Mouse (Mus musculus): Measurements from ENCODE around the gene Wap. TPM values are rescaled to one million over a fixed set of nuclear protein-coding genes. Genes with fewer than 3 reads are reported as not detected.
"Not testable (repeated sequence)": the region's sequence is repeated elsewhere in the genome, so short reads cannot be mapped to it uniquely, and the experiment has no call there.

Wap gene
- polyA plus RNA-seq (2012; rRNA removed) = not detected in 2 replicates

- DNase-seq (ENCODE audit: extremely low spot score in 1 of 2, low spot score in 1 of 2) = no peak
Observed at GRCm38 (mm10) chr11:6638537-6638936, at the start of gene Wap. Wap (minus strand) TSS chr11:6638637.

GRCm38 (mm10) chr11:6684741-6685140 is 46.3 kb upstream of the Wap start:
- DNase-seq (ENCODE audit: extremely low spot score in 1 of 2, low spot score in 1 of 2) = no peak

- no peak for DNase-seq (ENCODE audit: extremely low spot score in 1 of 2, low spot score in 1 of 2)
Observed at GRCm38 (mm10) chr11:6680397-6680818, 42.0 kb upstream of the Wap start.

GRCm38 (mm10) chr11:6679694-6680396 is 41.4 kb upstream of the Wap start:
- DNase-seq (ENCODE audit: extremely low spot score in 1 of 2, low spot score in 1 of 2) = no peak

GRCm38 (mm10) chr11:6677530-6677929 is 39.1 kb upstream of the Wap start:
- DNase-seq (ENCODE audit: extremely low spot score in 1 of 2, low spot score in 1 of 2) = no peak

GRCm38 (mm10) chr11:6676641-6677040 is 38.2 kb upstream of the Wap start:
- DNase-seq (ENCODE audit: extremely low spot score in 1 of 2, low spot score in 1 of 2) = no peak

GRCm38 (mm10) chr11:6675402-6675801 is 37.0 kb upstream of the Wap start:
- no peak for DNase-seq (ENCODE audit: extremely low spot score in 1 of 2, low spot score in 1 of 2)

GRCm38 (mm10) chr11:6674701-6675100 is 36.3 kb upstream of the Wap start:
- DNase-seq (ENCODE audit: extremely low spot score in 1 of 2, low spot score in 1 of 2) = no peak

- DNase-seq (ENCODE audit: extremely low spot score in 1 of 2, low spot score in 1 of 2) = no peak
Observed at GRCm38 (mm10) chr11:6670826-6671225, 32.4 kb upstream of the Wap start.

GRCm38 (mm10) chr11:6670044-6670443 is 31.6 kb upstream of the Wap start:
- no peak for DNase-seq (ENCODE audit: extremely low spot score in 1 of 2, low spot score in 1 of 2)

GRCm38 (mm10) chr11:6669041-6669440 is 30.6 kb upstream of the Wap start:
- no peak for DNase-seq (ENCODE audit: extremely low spot score in 1 of 2, low spot score in 1 of 2)

- DNase-seq (ENCODE audit: extremely low spot score in 1 of 2, low spot score in 1 of 2) = no peak
Observed at GRCm38 (mm10) chr11:6666634-6667033, 28.2 kb upstream of the Wap start.

GRCm38 (mm10) chr11:6661206-6661605 is 22.8 kb upstream of the Wap start:
- DNase-seq (ENCODE audit: extremely low spot score in 1 of 2, low spot score in 1 of 2) = no peak

- no peak for DNase-seq (ENCODE audit: extremely low spot score in 1 of 2, low spot score in 1 of 2)
Observed at GRCm38 (mm10) chr11:6658271-6658670, 19.8 kb upstream of the Wap start, which contains the start of gene Ramp3. Ramp3 (plus strand) TSS chr11:6658521.

- DNase-seq (ENCODE audit: extremely low spot score in 1 of 2, low spot score in 1 of 2) = peak; percentile 84 to 97
Observed at GRCm38 (mm10) chr11:6654903-6655302, 16.5 kb upstream of the Wap start.

GRCm38 (mm10) chr11:6652978-6653377 is 14.5 kb upstream of the Wap start:
- DNase-seq (ENCODE audit: extremely low spot score in 1 of 2, low spot score in 1 of 2) = not testable (repeated sequence)

- no peak for DNase-seq (ENCODE audit: extremely low spot score in 1 of 2, low spot score in 1 of 2)
Observed at GRCm38 (mm10) chr11:6650519-6650918, 12.1 kb upstream of the Wap start.

GRCm38 (mm10) chr11:6647831-6648724 is 9.6 kb upstream of the Wap start:
- no peak for DNase-seq (ENCODE audit: extremely low spot score in 1 of 2, low spot score in 1 of 2)

GRCm38 (mm10) chr11:6644566-6644965 is 6.1 kb upstream of the Wap start:
- DNase-seq (ENCODE audit: extremely low spot score in 1 of 2, low spot score in 1 of 2) = no peak

GRCm38 (mm10) chr11:6639072-6639471 is 635 bp upstream of the Wap start:
- DNase-seq (ENCODE audit: extremely low spot score in 1 of 2, low spot score in 1 of 2) = no peak

GRCm38 (mm10) chr11:6636150-6636549 is 2.3 kb downstream of the Wap start:
- DNase-seq (ENCODE audit: extremely low spot score in 1 of 2, low spot score in 1 of 2) = no peak

- no peak for DNase-seq (ENCODE audit: extremely low spot score in 1 of 2, low spot score in 1 of 2)
Observed at GRCm38 (mm10) chr11:6629655-6630054, 8.8 kb downstream of the Wap start.
